Mouse (Mus musculus): ENCODE data around the gene Zfp641. TPM values are rescaled to one million over a fixed set of nuclear protein-coding genes. Genes with fewer than 3 reads are reported as not detected.

The Zfp641 gene
- polyA plus RNA-seq, 1 experiment from 2014 or later: 1.5 TPM

Other genes with a start within 250 kb of the Zfp641 start
- 80.3 and 82.2 TPM in 2 replicates for gene Pfkm, start 203.6 kb downstream of the Zfp641 start, polyA plus RNA-seq (2016; fragmentation: Nextera tagmentation; extraction: Ambion mirVana)
- gene Senp1, start 202.4 kb downstream of the Zfp641 start, polyA plus RNA-seq (2016; fragmentation: Nextera tagmentation; extraction: Ambion mirVana): 26.9 and 30.1 TPM in 2 replicates
- 76.2 and 78.9 TPM in 2 replicates for gene Asb8, start 130.5 kb downstream of the Zfp641 start, polyA plus RNA-seq (2016; fragmentation: Nextera tagmentation; extraction: Ambion mirVana)
- gene Ccdc184, start 129.0 kb downstream of the Zfp641 start, polyA plus RNA-seq (2016; fragmentation: Nextera tagmentation; extraction: Ambion mirVana): 1.4 TPM in 2 replicates
- not detected in 2 replicates for gene Olfr288, start 100.6 kb downstream of the Zfp641 start, polyA plus RNA-seq (2016; fragmentation: Nextera tagmentation; extraction: Ambion mirVana)
- not detected in 2 replicates for gene Gm44579, start 75.2 kb downstream of the Zfp641 start, polyA plus RNA-seq (2016; fragmentation: Nextera tagmentation; extraction: Ambion mirVana)
- gene Olfr287, start 75.1 kb downstream of the Zfp641 start, polyA plus RNA-seq (2016; fragmentation: Nextera tagmentation; extraction: Ambion mirVana): not detected in 2 replicates
- not detected in 2 replicates for gene Olfr286, start 61.7 kb downstream of the Zfp641 start, polyA plus RNA-seq (2016; fragmentation: Nextera tagmentation; extraction: Ambion mirVana)
- gene H1fnt, start 38.9 kb downstream of the Zfp641 start, polyA plus RNA-seq (2016; fragmentation: Nextera tagmentation; extraction: Ambion mirVana): not detected in 2 replicates
- gene Olfr285, start 21.2 kb upstream of the Zfp641 start, polyA plus RNA-seq (2016; fragmentation: Nextera tagmentation; extraction: Ambion mirVana): not detected in 2 replicates
- not detected in 2 replicates for gene Olfr284, start 44.8 kb upstream of the Zfp641 start, polyA plus RNA-seq (2016; fragmentation: Nextera tagmentation; extraction: Ambion mirVana)
- gene Olfr283, start 84.8 kb upstream of the Zfp641 start, polyA plus RNA-seq (2016; fragmentation: Nextera tagmentation; extraction: Ambion mirVana): not detected in 2 replicates
- not detected in 2 replicates for gene Olfr282, start 135.1 kb upstream of the Zfp641 start, polyA plus RNA-seq (2016; fragmentation: Nextera tagmentation; extraction: Ambion mirVana)
- not detected in 2 replicates for gene Olfr281, start 156.4 kb upstream of the Zfp641 start, polyA plus RNA-seq (2016; fragmentation: Nextera tagmentation; extraction: Ambion mirVana)
- gene OR5BS1P, start 173.7 kb upstream of the Zfp641 start, polyA plus RNA-seq (2016; fragmentation: Nextera tagmentation; extraction: Ambion mirVana): not detected in 2 replicates
- not detected in 2 replicates for gene Lalba, start 186.6 kb upstream of the Zfp641 start, polyA plus RNA-seq (2016; fragmentation: Nextera tagmentation; extraction: Ambion mirVana)
- gene Olfr279, start 196.2 kb upstream of the Zfp641 start, polyA plus RNA-seq (2016; fragmentation: Nextera tagmentation; extraction: Ambion mirVana): not detected in 2 replicates
- 95.9 and 99.7 TPM in 2 replicates for gene Kansl2, start 238.1 kb upstream of the Zfp641 start, polyA plus RNA-seq (2016; fragmentation: Nextera tagmentation; extraction: Ambion mirVana)

All from heart, embryonic 12.5 days (tissue).